Mouse (Mus musculus): ENCODE results near the gene Atat1. TPM values are rescaled to one million over a fixed set of nuclear protein-coding genes. Genes with fewer than 3 reads are reported as not detected.

Gene Atat1
- polyA plus RNA-seq, 1 experiment: 15.4 TPM

DNA sequence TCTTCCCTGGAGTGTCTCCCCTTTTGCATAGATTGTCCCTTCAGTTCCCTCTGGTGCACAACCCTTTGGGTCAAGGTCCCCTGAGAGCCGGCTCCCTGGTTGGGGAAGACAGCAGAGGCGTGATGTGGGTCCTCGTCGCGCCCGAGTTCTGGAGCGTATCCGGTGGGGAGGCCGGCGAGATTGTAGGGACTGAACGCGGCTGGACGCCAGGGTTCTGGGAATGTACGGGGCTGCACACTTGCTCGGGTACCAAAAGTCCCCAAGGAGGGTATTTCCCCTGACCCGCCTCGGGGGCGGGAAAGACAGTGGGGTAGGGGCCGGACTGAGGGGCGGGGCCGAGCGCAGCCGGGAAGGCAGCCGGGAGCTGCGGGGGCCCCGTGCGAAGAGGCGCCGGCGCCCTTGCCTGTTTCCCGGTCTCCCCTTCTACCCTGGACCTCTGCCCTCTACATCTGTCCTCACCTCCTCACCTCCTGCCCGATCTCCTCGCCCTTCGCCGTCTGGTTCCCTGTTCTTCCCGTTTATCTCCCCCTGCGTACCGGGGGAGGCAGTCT, 43.5 kb downstream of the Atat1 start:
- TF ChIP-seq GATA1 (IDR thresholded peaks at IDR 0.05; ENCODE audit: borderline replicate concordance, low read length) (no peak), FLI1 (IDR thresholded peaks at IDR 0.05; ENCODE audit: low read length) (no peak)
- Histone ChIP-seq H3K9me3 (no peaks in the 10 kb centered on the region), H3K4me1 (peaks cover 85% of the 10 kb centered on the region), H3K36me3 (replicated peaks; ENCODE audit: low read length) (peaks cover 5% of the 10 kb centered on the region), H3K4me3 (replicated peaks) (peak overlapping the region; percentile 97), H3K27me3 (replicated peaks) (peaks cover 19% of the 10 kb centered on the region)

DNA sequence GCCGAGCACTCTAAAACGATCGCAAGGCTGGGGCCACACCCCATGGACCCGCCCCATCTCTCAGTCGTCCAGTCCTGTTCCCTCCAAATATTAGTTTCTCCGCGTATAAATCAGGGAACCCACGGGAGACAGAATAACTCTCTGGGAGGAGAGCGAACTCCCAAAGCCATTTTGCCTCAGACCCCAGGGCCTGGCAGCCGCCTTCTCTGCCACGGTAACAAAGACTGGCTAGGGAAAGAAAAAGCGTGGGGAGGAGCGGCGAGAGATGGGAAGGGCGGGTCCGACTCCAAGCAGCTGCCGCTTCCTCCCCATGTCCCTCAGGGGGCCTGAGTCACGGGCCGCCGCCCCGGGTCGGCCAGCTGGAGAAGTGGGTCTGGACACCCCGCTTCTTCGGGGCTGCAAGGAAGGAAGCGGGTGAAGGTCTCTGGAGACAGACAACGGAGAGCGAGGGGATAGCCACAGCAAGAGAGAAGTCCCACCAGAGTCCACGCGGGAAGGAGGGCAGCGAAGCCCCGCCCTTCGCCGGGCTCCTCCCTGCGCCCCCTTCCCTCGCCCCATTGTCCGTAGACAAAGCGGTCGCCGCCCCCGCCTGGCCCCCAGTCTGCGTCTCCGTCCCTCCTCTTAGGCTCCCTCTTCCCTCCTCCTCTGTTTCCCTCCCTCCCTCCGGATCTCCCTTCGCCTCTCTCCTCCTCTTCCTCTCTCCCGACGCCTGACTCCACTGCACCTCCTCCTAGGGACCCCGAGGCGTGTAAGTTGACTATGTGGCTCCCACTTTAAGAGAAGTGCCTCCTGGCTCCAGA, 44.2 kb downstream of the Atat1 start, which contains the start of gene Ppp1r18:
Gene Ppp1r18, plus strand, starts transcription at position 113 of the 800 bp plus-strand sequence.
- peaks cover 87% of the 10 kb centered on the region for H3K4me1 ChIP-seq
- peaks cover 19% of the 10 kb centered on the region for H3K27me3 ChIP-seq (replicated peaks)
- H3K9me3 ChIP-seq: no peaks in the 10 kb centered on the region
- H3K4me3 ChIP-seq (replicated peaks): peak within 1 kb of the TSS; percentile 97
- no peaks in the 10 kb centered on the region for H3K36me3 ChIP-seq (replicated peaks; ENCODE audit: low read length)
- TF ChIP-seq GATA1 (IDR thresholded peaks at IDR 0.05; ENCODE audit: borderline replicate concordance, low read length) (no peak), FLI1 (IDR thresholded peaks at IDR 0.05; ENCODE audit: low read length) (no peak)

DNA sequence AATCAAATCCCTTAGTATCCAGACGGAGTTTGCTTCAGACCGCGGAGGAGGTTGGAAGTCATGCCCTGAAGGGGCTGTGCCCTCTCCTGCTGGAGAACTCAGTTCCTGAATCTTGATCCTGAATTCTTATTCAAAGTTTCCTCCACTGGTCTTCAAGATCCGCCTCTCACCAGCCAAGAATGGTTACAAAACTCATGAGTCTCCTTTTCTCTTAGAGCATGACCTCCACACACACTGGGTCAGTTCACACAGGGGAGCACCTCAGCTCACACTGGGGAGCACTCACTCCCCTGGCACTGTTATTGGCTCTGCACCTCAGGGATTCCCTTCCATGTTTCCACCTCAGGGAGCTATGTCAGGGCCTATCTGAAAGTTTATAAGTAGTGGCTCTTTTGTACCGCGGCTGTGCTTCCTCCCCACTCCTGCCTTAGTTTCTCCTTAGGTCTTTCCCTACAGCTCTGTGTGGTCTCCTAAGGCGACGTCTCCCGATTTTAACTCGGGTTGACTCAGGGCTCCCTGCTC, 45.0 kb downstream of the Atat1 start:
- Histone ChIP-seq H3K36me3 (replicated peaks; ENCODE audit: low read length) (peaks cover 1% of the 10 kb centered on the region), H3K27me3 (replicated peaks) (peaks cover 19% of the 10 kb centered on the region), H3K9me3 (no peaks in the 10 kb centered on the region), H3K4me1 (peaks cover 86% of the 10 kb centered on the region), H3K4me3 (replicated peaks) (peak overlapping the region; percentile 97)
- TF ChIP-seq GATA1 (IDR thresholded peaks at IDR 0.05; ENCODE audit: borderline replicate concordance, low read length) (no peak), FLI1 (IDR thresholded peaks at IDR 0.05; ENCODE audit: low read length) (no peak)

DNA sequence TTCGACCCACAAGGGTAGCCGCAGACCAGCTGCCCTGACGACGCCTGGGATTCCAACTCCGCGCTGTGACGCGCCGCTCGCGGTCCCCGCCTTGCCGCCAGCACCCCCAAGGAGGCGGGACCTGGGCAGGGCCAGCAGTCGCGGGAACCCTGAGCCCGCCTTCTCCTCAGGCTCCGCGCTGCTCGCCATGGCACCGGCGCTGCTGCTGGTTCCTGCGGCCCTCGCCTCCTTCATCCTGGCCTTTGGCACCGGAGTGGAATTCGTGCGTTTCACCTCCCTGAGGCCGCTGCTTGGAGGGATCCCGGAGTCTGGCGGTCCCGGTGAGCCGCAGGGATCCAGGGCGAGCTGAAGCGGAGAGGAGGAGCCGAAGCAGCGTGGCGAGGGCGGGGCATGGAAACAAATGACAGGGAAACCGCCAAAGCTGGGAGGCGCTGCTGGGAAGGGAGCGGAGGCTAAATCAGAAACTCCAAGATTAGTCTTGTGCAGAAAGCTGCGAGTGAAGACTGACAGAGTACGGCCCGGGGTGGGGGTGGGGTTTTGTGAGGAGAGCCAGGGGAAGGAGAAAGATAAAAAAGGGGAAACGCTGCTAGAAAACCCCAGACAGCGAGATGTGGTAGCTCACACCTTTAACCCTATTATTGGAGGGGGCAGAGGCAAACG, 48.5 kb downstream of the Atat1 start, which contains the start of gene Nrm:
Gene Nrm, plus strand, starts transcription at position 121 of the 660 bp plus-strand sequence.
- peaks cover 31% of the 10 kb centered on the region for H3K36me3 ChIP-seq (replicated peaks; ENCODE audit: low read length)
- peaks cover 19% of the 10 kb centered on the region for H3K27me3 ChIP-seq (replicated peaks)
- H3K4me1 ChIP-seq: peaks cover 76% of the 10 kb centered on the region
- peak within 1 kb of the TSS; percentile 96 for H3K4me3 ChIP-seq (replicated peaks)
- H3K9me3 ChIP-seq: no peaks in the 10 kb centered on the region
- TF ChIP-seq GATA1 (IDR thresholded peaks at IDR 0.05; ENCODE audit: borderline replicate concordance, low read length) (no peak), FLI1 (IDR thresholded peaks at IDR 0.05; ENCODE audit: low read length) (no peak)

DNA sequence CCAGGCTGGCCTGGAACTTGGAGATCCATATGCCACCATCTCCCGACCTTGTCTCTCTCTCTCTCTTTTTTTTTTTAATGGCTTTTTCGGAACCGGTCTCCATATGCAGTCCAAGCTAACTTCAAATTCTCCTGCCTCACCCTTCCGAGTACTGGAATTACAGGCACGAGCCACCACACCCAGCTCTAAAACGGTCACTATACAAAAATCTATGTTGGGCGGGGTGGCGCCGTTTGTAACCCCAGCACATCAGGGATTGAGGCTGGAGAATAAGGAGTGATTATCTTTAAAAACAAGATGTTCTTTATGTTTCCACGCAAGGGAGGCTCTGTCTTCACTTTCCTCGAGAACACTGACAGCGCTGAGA, 49.1 kb downstream of the Atat1 start:
- Histone ChIP-seq H3K4me1 (peaks cover 75% of the 10 kb centered on the region), H3K4me3 (replicated peaks) (peak overlapping the region; percentile 96), H3K9me3 (no peaks in the 10 kb centered on the region), H3K27me3 (replicated peaks) (peaks cover 19% of the 10 kb centered on the region), H3K36me3 (replicated peaks; ENCODE audit: low read length) (peaks cover 35% of the 10 kb centered on the region)
- TF ChIP-seq FLI1 (IDR thresholded peaks at IDR 0.05; ENCODE audit: low read length): no peak
- TF ChIP-seq GATA1 (IDR thresholded peaks at IDR 0.05; ENCODE audit: borderline replicate concordance, low read length): no peak

DNA sequence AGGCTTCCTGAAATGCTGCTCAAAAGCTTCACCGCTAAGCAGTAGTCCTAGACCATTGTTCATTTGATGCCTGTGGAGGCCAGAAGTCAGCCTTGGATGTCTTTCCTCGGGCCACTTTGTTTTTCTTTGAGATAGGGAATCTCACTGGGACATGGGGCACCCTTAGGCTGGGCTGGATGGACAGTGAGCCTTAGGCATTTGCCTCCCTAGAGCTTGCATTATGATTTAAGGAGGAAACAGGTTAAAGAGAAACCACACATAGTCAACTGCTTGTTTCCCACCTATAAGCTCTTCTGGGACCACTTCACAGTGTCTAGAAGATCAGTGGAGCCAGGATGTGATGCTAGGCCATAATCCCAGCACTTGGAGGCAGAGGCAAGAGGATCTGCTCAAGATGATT, 50.0 kb downstream of the Atat1 start:
- Histone ChIP-seq H3K36me3 (replicated peaks; ENCODE audit: low read length) (peaks cover 40% of the 10 kb centered on the region), H3K27me3 (replicated peaks) (peaks cover 19% of the 10 kb centered on the region), H3K9me3 (no peaks in the 10 kb centered on the region), H3K4me3 (replicated peaks) (no peak overlapping the region), H3K4me1 (peaks cover 72% of the 10 kb centered on the region)
- TF ChIP-seq GATA1 (IDR thresholded peaks at IDR 0.05; ENCODE audit: borderline replicate concordance, low read length) (no peak), FLI1 (IDR thresholded peaks at IDR 0.05; ENCODE audit: low read length) (no peak)

DNA sequence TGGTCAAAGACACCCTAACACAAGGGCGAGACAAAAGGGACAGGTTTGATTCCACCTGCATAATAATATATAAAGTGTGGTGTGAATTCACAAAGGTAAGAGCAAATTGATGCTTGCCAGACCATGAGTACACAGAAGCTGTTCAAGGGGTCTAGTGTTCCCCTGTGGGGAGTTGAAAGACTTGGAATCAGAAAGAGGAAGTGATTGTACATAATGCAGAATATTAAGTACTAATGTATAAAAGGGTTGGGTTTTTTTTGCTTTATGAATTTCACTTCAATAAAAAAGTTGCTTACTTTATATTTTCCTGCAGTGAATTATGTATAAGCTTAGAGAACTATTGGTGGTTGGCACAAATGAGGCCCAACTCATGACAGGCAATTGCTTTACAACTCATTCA, 50.5 kb downstream of the Atat1 start:
- TF ChIP-seq GATA1 (IDR thresholded peaks at IDR 0.05; ENCODE audit: borderline replicate concordance, low read length) (no peak), FLI1 (IDR thresholded peaks at IDR 0.05; ENCODE audit: low read length) (no peak)
- Histone ChIP-seq H3K9me3 (no peaks in the 10 kb centered on the region), H3K4me3 (replicated peaks) (no peak overlapping the region), H3K36me3 (replicated peaks; ENCODE audit: low read length) (peaks cover 45% of the 10 kb centered on the region), H3K27me3 (replicated peaks) (peaks cover 15% of the 10 kb centered on the region), H3K4me1 (peaks cover 72% of the 10 kb centered on the region)

DNA sequence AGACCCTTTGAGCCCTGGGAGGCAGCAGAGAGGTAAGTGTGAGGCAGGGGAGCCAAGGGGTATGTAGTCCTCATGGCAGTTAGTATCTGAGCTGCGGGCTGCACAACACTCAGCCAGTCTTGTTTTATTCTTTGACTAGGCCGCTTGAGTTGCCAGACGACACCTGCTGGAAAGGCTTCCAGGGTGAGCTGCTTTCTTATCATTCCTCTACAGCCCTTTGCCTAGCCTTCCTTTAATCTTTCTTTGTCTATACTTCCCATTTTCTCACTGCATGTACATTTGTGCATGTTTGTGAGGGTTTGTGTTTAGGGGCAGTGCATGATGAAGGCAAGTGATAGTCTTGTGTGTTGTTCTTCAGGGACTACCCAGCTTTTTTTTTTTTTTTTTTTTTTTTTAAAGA, 58.9 kb downstream of the Atat1 start:
- peaks cover 89% of the 10 kb centered on the region for H3K36me3 ChIP-seq (replicated peaks; ENCODE audit: low read length)
- no peak overlapping the region for H3K4me3 ChIP-seq (replicated peaks)
- no peaks in the 10 kb centered on the region for H3K27me3 ChIP-seq (replicated peaks)
- peaks cover 48% of the 10 kb centered on the region for H3K4me1 ChIP-seq
- no peaks in the 10 kb centered on the region for H3K9me3 ChIP-seq
- no peak for TF ChIP-seq FLI1 (IDR thresholded peaks at IDR 0.05; ENCODE audit: low read length)
- TF ChIP-seq GATA1 (IDR thresholded peaks at IDR 0.05; ENCODE audit: borderline replicate concordance, low read length): no peak

DNA sequence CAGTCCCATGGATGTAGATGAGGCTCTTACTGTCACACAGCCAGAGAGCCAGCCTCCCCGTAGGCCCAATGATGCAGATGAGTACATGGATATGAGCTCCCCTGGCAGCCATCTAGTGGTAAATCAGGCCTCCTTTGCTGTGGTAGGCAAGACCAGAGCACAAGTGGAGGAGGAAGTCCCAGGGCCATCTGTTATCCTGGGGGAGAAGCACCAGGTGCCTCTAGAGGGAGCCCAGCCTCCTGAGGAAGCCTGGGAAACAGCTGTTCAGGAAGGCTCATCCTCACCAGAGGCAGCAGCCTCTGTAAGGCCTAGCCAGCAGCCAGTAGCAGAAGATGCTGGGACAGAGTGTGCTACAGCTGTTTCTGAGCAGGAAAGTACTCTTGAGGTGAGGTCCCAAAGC, 61.8 kb downstream of the Atat1 start:
- H3K9me3 ChIP-seq: no peaks in the 10 kb centered on the region
- peaks cover 85% of the 10 kb centered on the region for H3K36me3 ChIP-seq (replicated peaks; ENCODE audit: low read length)
- no peaks in the 10 kb centered on the region for H3K27me3 ChIP-seq (replicated peaks)
- peaks cover 34% of the 10 kb centered on the region for H3K4me1 ChIP-seq
- TF ChIP-seq FLI1 (IDR thresholded peaks at IDR 0.05; ENCODE audit: low read length): no peak
- TF ChIP-seq GATA1 (IDR thresholded peaks at IDR 0.05; ENCODE audit: borderline replicate concordance, low read length): no peak
- H3K4me3 ChIP-seq (replicated peaks): no peak overlapping the region

Other genes starting within 250 kb of the Atat1 start
- gene Vars2, start 242.5 kb downstream of the Atat1 start, polyA plus RNA-seq (2012; ENCODE audit: insufficient read depth, low replicate concordance): 42.1 and 49.7 TPM in 2 replicates
- 7.8 and 10.8 TPM in 2 replicates for gene Gtf2h4, start 236.3 kb downstream of the Atat1 start, polyA plus RNA-seq (2012; ENCODE audit: insufficient read depth, low replicate concordance)
- not detected in 2 replicates for gene Ddr1, start 205.5 kb downstream of the Atat1 start, polyA plus RNA-seq (2012; ENCODE audit: insufficient read depth, low replicate concordance)
- gene Ier3, start 88.4 kb downstream of the Atat1 start, polyA plus RNA-seq (2012; ENCODE audit: insufficient read depth, low replicate concordance): 62.2 and 65.8 TPM in 2 replicates
- gene Flot1, start 86.8 kb downstream of the Atat1 start, polyA plus RNA-seq (2012; ENCODE audit: insufficient read depth, low replicate concordance): 43.6 and 163 TPM in 2 replicates
- 96.5 and 217 TPM in 2 replicates for gene Tubb5, start 71.8 kb downstream of the Atat1 start, polyA plus RNA-seq (2012; ENCODE audit: insufficient read depth, low replicate concordance)
- gene Mdc1, start 68.6 kb downstream of the Atat1 start, polyA plus RNA-seq (2012; ENCODE audit: insufficient read depth, low replicate concordance): 1.2 and 2.3 TPM in 2 replicates
- gene Nrm, start 48.8 kb downstream of the Atat1 start, polyA plus RNA-seq (2012; ENCODE audit: insufficient read depth, low replicate concordance): 5.6 TPM in 1 of 2 replicates, not detected in the other
- 153 and 168 TPM in 2 replicates for gene Ppp1r18, start 44.5 kb downstream of the Atat1 start, polyA plus RNA-seq (2012; ENCODE audit: insufficient read depth, low replicate concordance)
- gene Dhx16, start 30.3 kb downstream of the Atat1 start, polyA plus RNA-seq (2012; ENCODE audit: insufficient read depth, low replicate concordance): 23.2 and 32.1 TPM in 2 replicates
- 101 and 470 TPM in 2 replicates for gene 2310061I04Rik, start 12.6 kb downstream of the Atat1 start, polyA plus RNA-seq (2012; ENCODE audit: insufficient read depth, low replicate concordance)
- gene Mrps18b, start 6.3 kb upstream of the Atat1 start, polyA plus RNA-seq (2012; ENCODE audit: insufficient read depth, low replicate concordance): 5.7 TPM in 1 of 2 replicates, not detected in the other
- 28.5 and 36.4 TPM in 2 replicates for gene Ppp1r10, start 6.4 kb upstream of the Atat1 start, polyA plus RNA-seq (2012; ENCODE audit: insufficient read depth, low replicate concordance)
- 86.0 and 161 TPM in 2 replicates for gene Abcf1, start 59.7 kb upstream of the Atat1 start, polyA plus RNA-seq (2012; ENCODE audit: insufficient read depth, low replicate concordance)
- gene Gnl1, start 69.8 kb upstream of the Atat1 start, polyA plus RNA-seq (2012; ENCODE audit: insufficient read depth, low replicate concordance): 63.9 and 75.7 TPM in 2 replicates
- 11.4 and 13.7 TPM in 2 replicates for gene Prr3, start 70.2 kb upstream of the Atat1 start, polyA plus RNA-seq (2012; ENCODE audit: insufficient read depth, low replicate concordance)
- 3.9 TPM in 1 of 2 replicates, not detected in the other for gene H2-T24, start 110.5 kb upstream of the Atat1 start, polyA plus RNA-seq (2012; ENCODE audit: insufficient read depth, low replicate concordance)
- gene H2-T23, start 122.8 kb upstream of the Atat1 start, polyA plus RNA-seq (2012; ENCODE audit: insufficient read depth, low replicate concordance): 13.8 and 44.0 TPM in 2 replicates
- 6.2 TPM in 1 of 2 replicates, not detected in the other for gene H2-T22, start 132.7 kb upstream of the Atat1 start, polyA plus RNA-seq (2012; ENCODE audit: insufficient read depth, low replicate concordance)
- gene Gm6034, start 132.9 kb upstream of the Atat1 start, polyA plus RNA-seq (2012; ENCODE audit: insufficient read depth, low replicate concordance): 0.25 TPM in 1 of 2 replicates, not detected in the other
- 20.5 TPM in 1 of 2 replicates, not detected in the other for gene Gm11127, start 148.3 kb upstream of the Atat1 start, polyA plus RNA-seq (2012; ENCODE audit: insufficient read depth, low replicate concordance)
- 0.29 TPM in 1 of 2 replicates, not detected in the other for gene Gm19684, start 211.6 kb upstream of the Atat1 start, polyA plus RNA-seq (2012; ENCODE audit: insufficient read depth, low replicate concordance)
- 0.46 TPM in 1 of 2 replicates, not detected in the other for gene Gm7030, start 219.3 kb upstream of the Atat1 start, polyA plus RNA-seq (2012; ENCODE audit: insufficient read depth, low replicate concordance)